Mouse (Mus musculus): ENCODE data around the gene Nr2c2. TPM values are rescaled to one million over a fixed set of nuclear protein-coding genes. Genes with fewer than 3 reads are reported as not detected.
A peak's percentile ranks its signal among the peaks of the same experiment; 100 is the strongest.
"Not testable (repeated sequence)": the region's sequence is repeated elsewhere in the genome, so short reads cannot be mapped to it uniquely, and the experiment has no call there.

Gene Nr2c2
- polyA plus RNA-seq, 1 experiment from 2014 or later, result 11.7 TPM

- Histone ChIP-seq H3K27me3 (replicated peaks) (no peaks in the 10 kb centered on the region), H3K9me3 (replicated peaks) (no peaks in the 10 kb centered on the region)
- ATAC-seq, result no peak
These were observed 6.3 kb upstream of the Nr2c2 start for GRCm38 (mm10) chr6:92084932-92085331.

GRCm38 (mm10) chr6:92089141-92089540, 2.0 kb upstream of the Nr2c2 start:
- H3K27ac ChIP-seq; H3K27me3 ChIP-seq (replicated peaks); H3K4me2 ChIP-seq; H3K9me3 ChIP-seq (replicated peaks); ATAC-seq; H3K36me3 ChIP-seq; H3K9ac ChIP-seq; H3K4me3 ChIP-seq: not testable (repeated sequence)
- peaks cover 28% of the 10 kb centered on the region for H3K4me1 ChIP-seq
- 81% methylated on average over 7 of the region's 7 CpGs for WGBS (ENCODE audit: insufficient replicate concordance)

More at GRCm38 (mm10) chr6:92084932-92085331, 6.3 kb upstream of the Nr2c2 start:
- Histone ChIP-seq H3K4me1 (peaks cover 1% of the 10 kb centered on the region), H3K36me3 (no peaks in the 10 kb centered on the region), H3K27ac (no peak overlapping the region), H3K9ac (no peak overlapping the region), H3K4me2 (no peak overlapping the region), H3K4me3 (no peak overlapping the region)
- WGBS (ENCODE audit: insufficient replicate concordance), result 65% methylated on average over 3 of the region's 3 CpGs

- H3K27me3 ChIP-seq (replicated peaks), result no peaks in the 10 kb centered on the region
- no peaks in the 10 kb centered on the region for H3K36me3 ChIP-seq
- WGBS (ENCODE audit: insufficient replicate concordance), result 86% methylated on average over 4 of the region's 4 CpGs
- H3K27ac ChIP-seq, result no peak overlapping the region
- H3K4me1 ChIP-seq, result peaks cover 37% of the 10 kb centered on the region
- H3K4me3 ChIP-seq, result peak overlapping the region; percentile 99
- H3K4me2 ChIP-seq, result peak overlapping the region; percentile 91
- H3K9me3 ChIP-seq (replicated peaks), result no peaks in the 10 kb centered on the region
- ATAC-seq, result no peak
- peak overlapping the region; percentile 99; the same call in 1 of the 2 replicates for H3K9ac ChIP-seq
These were observed 1.2 kb upstream of the Nr2c2 start for GRCm38 (mm10) chr6:92089982-92090381.

- WGBS (ENCODE audit: insufficient replicate concordance), result 9% methylated on average over 4 of the region's 4 CpGs
- Histone ChIP-seq H3K9ac (peak overlapping the region; percentile 99), H3K27ac (peak overlapping the region; percentile 99), H3K27me3 (replicated peaks) (no peaks in the 10 kb centered on the region), H3K36me3 (no peaks in the 10 kb centered on the region), H3K9me3 (replicated peaks) (no peaks in the 10 kb centered on the region), H3K4me2 (peak overlapping the region; percentile 91), H3K4me3 (peak overlapping the region; percentile 99), H3K4me1 (peaks cover 42% of the 10 kb centered on the region)
- no peak for ATAC-seq
These were observed 693 bp upstream of the Nr2c2 start for GRCm38 (mm10) chr6:92090497-92090896.

- Histone ChIP-seq H3K36me3 (no peaks in the 10 kb centered on the region), H3K4me1 (peaks cover 55% of the 10 kb centered on the region), H3K9ac (peak overlapping the region; percentile 99), H3K27ac (peak overlapping the region; percentile 99), H3K27me3 (replicated peaks) (no peaks in the 10 kb centered on the region), H3K9me3 (replicated peaks) (no peaks in the 10 kb centered on the region), H3K4me2 (peak overlapping the region; percentile 91), H3K4me3 (peak overlapping the region; percentile 99)
- ATAC-seq, result peak; percentile 98
- WGBS (ENCODE audit: insufficient replicate concordance), result under 1% methylated on average over 52 of the region's 81 CpGs
These were observed 738 bp downstream of the Nr2c2 start for GRCm38 (mm10) chr6:92091767-92092489.

GRCm38 (mm10) chr6:92092737-92093136, 1.5 kb downstream of the Nr2c2 start:
- H3K27me3 ChIP-seq (replicated peaks), result no peaks in the 10 kb centered on the region
- no peaks in the 10 kb centered on the region for H3K36me3 ChIP-seq
- peaks cover 58% of the 10 kb centered on the region for H3K4me1 ChIP-seq
- H3K9ac ChIP-seq, result peak overlapping the region; percentile 99
- H3K4me2 ChIP-seq, result peak overlapping the region; percentile 91
- peak overlapping the region; percentile 99 for H3K4me3 ChIP-seq
- 40% methylated on average over 3 of the region's 3 CpGs for WGBS (ENCODE audit: insufficient replicate concordance)
- no peak for ATAC-seq
- no peaks in the 10 kb centered on the region for H3K9me3 ChIP-seq (replicated peaks)
- H3K27ac ChIP-seq, result peak overlapping the region; percentile 99

GRCm38 (mm10) chr6:92093869-92094268, 2.7 kb downstream of the Nr2c2 start:
- Histone ChIP-seq H3K4me2 (peak overlapping the region; percentile 91; the same call in 1 of the 2 replicates), H3K4me1 (peaks cover 60% of the 10 kb centered on the region)
- ATAC-seq, result no peak

GRCm38 (mm10) chr6:92100679-92101360, 9.6 kb downstream of the Nr2c2 start:
- peaks cover 7% of the 10 kb centered on the region for H3K36me3 ChIP-seq
- 55% methylated on average over 2 of the region's 2 CpGs for WGBS (ENCODE audit: insufficient replicate concordance)

More at GRCm38 (mm10) chr6:92093869-92094268, 2.7 kb downstream of the Nr2c2 start:
- WGBS (ENCODE audit: insufficient replicate concordance), result 30% methylated on average over 2 of the region's 2 CpGs
- H3K9me3 ChIP-seq (replicated peaks), result no peaks in the 10 kb centered on the region
- H3K9ac ChIP-seq, result no peak overlapping the region
- H3K27me3 ChIP-seq (replicated peaks), result no peaks in the 10 kb centered on the region
- no peak overlapping the region for H3K4me3 ChIP-seq
- no peak overlapping the region for H3K27ac ChIP-seq
- H3K36me3 ChIP-seq, result no peaks in the 10 kb centered on the region

GRCm38 (mm10) chr6:92124547-92124946, 33.4 kb downstream of the Nr2c2 start:
- no peak overlapping the region for H3K4me3 ChIP-seq
- H3K9me3 ChIP-seq (replicated peaks), result no peaks in the 10 kb centered on the region
- no peak overlapping the region for H3K4me2 ChIP-seq
- ATAC-seq, result no peak
- no peaks in the 10 kb centered on the region for H3K36me3 ChIP-seq
- no peak overlapping the region for H3K27ac ChIP-seq
- H3K4me1 ChIP-seq, result no peaks in the 10 kb centered on the region
- no peak overlapping the region for H3K9ac ChIP-seq
- H3K27me3 ChIP-seq (replicated peaks), result no peaks in the 10 kb centered on the region

More at GRCm38 (mm10) chr6:92100679-92101360, 9.6 kb downstream of the Nr2c2 start:
- ATAC-seq, result no peak
- H3K4me1 ChIP-seq, result peaks cover 37% of the 10 kb centered on the region
- no peaks in the 10 kb centered on the region for H3K9me3 ChIP-seq (replicated peaks)
- no peak overlapping the region for H3K4me2 ChIP-seq
- no peak overlapping the region for H3K27ac ChIP-seq
- H3K9ac ChIP-seq, result no peak overlapping the region
- no peak overlapping the region for H3K4me3 ChIP-seq
- H3K27me3 ChIP-seq (replicated peaks), result no peaks in the 10 kb centered on the region

GRCm38 (mm10) chr6:92126861-92127468, 35.8 kb downstream of the Nr2c2 start:
- no peak overlapping the region for H3K27ac ChIP-seq
- H3K4me3 ChIP-seq, result no peak overlapping the region
- no peaks in the 10 kb centered on the region for H3K9me3 ChIP-seq (replicated peaks)
- H3K4me2 ChIP-seq, result no peak overlapping the region
- H3K9ac ChIP-seq, result no peak overlapping the region
- WGBS (ENCODE audit: insufficient replicate concordance), result 92% methylated on average over 1 of the region's 1 CpGs
- H3K27me3 ChIP-seq (replicated peaks), result no peaks in the 10 kb centered on the region
- no peak for ATAC-seq
- no peaks in the 10 kb centered on the region for H3K36me3 ChIP-seq
- H3K4me1 ChIP-seq, result peaks cover 13% of the 10 kb centered on the region

- 77% methylated on average over 1 of the region's 1 CpGs for WGBS (ENCODE audit: insufficient replicate concordance)
- H3K9me3 ChIP-seq (replicated peaks), result no peaks in the 10 kb centered on the region
- no peak overlapping the region for H3K9ac ChIP-seq
- H3K36me3 ChIP-seq, result peaks cover 9% of the 10 kb centered on the region; the same call in 1 of the 2 replicates
- no peak overlapping the region for H3K4me3 ChIP-seq
- peaks cover 21% of the 10 kb centered on the region for H3K4me1 ChIP-seq
- no peak for ATAC-seq
- H3K27me3 ChIP-seq (replicated peaks), result no peaks in the 10 kb centered on the region
- no peak overlapping the region for H3K27ac ChIP-seq
- H3K4me2 ChIP-seq, result no peak overlapping the region
These were observed 40.3 kb downstream of the Nr2c2 start for GRCm38 (mm10) chr6:92131456-92131855.
